Mouse (Mus musculus) forebrain, embryonic 14.5 days (tissue): ENCODE data around the gene Parp12. TPM values are rescaled to one million over a fixed set of nuclear protein-coding genes. Genes with fewer than 3 reads are reported as not detected.

ENCODE experiments used
- ATAC-seq: fragments of 200-750 bp; cut with Nextera tagmentation; 2 replicates; pipeline ENCODE4 v1.8.0; 2017; ENCODE audit warnings: mild to moderate bottlenecking, moderate library complexity
- DNase-seq: peaks from one replicate; pipeline ENCODE4 v3.0.0-alpha.2; 2015; ENCODE audit warnings: low spot score
- H3K27ac ChIP-seq: fragments of 300-500 bp; sonication (generic); 2 replicates; pipeline ENCODE4 v1.5.1; 2014; ENCODE audit warnings: low read depth, mild to moderate bottlenecking, control low read depth, low read length, moderate library complexity
- H3K27me3 ChIP-seq: fragments of 300-500 bp; sonication (generic); replicated peaks from 2 replicates; pipeline ENCODE4 v1.6.1; 2014; ENCODE audit warnings: low read length, control low read depth, mixed read lengths; ENCODE audit not compliant: control insufficient read depth, insufficient read depth
- H3K36me3 ChIP-seq: fragments of 300-500 bp; sonication (generic); 2 replicates; pipeline ENCODE4 v1.6.1; 2014; ENCODE audit warnings: low read length, control low read depth; ENCODE audit not compliant: control insufficient read depth, insufficient read depth
- H3K4me1 ChIP-seq: fragments of 300-500 bp; sonication (generic); 2 replicates; pipeline ENCODE4 v1.6.1; 2014; ENCODE audit warnings: antibody characterized with exemption, low read length, control low read depth; ENCODE audit not compliant: control insufficient read depth, insufficient read depth
- H3K4me2 ChIP-seq: fragments of 300-500 bp; sonication (generic); 2 replicates; pipeline ENCODE4 v1.6.1; 2014; ENCODE audit warnings: mild to moderate bottlenecking, control low read depth, low read length
- H3K4me3 ChIP-seq: fragments of 300-500 bp; sonication (generic); 2 replicates; pipeline ENCODE4 v1.5.1; 2014; ENCODE audit warnings: low read depth, low read length, control low read depth
- H3K9ac ChIP-seq: fragments of 300-500 bp; sonication (generic); 2 replicates; pipeline ENCODE4 v1.6.1; 2014; ENCODE audit warnings: mild to moderate bottlenecking, low read length, control low read depth, moderate library complexity
- H3K9me3 ChIP-seq: fragments of 300-500 bp; sonication (generic); replicated peaks from 2 replicates; pipeline ENCODE4 v1.6.1; 2016; ENCODE audit warnings: low read length, control low read depth, mixed read lengths; ENCODE audit not compliant: control insufficient read depth
- WGBS: fragments of 180-500 bp; shearing (Covaris S2); extraction: QIAGEN DNeasy Blood & Tissue Kit; methylation state at CpG from one replicate; pipeline ENCODE4 v1.1.7; 2014; 5-methylcytosine and 5-hydroxymethylcytosine counted together
- polyA plus RNA-seq: library from polyadenylated mRNA; unstranded; fragments of >200 nt; fragmentation: Nextera tagmentation; extraction: Ambion mirVana; gene quantifications from 2 replicates; pipeline ENCODE4 v1.2.1, GENCODE M21; 2014

The Parp12 gene
- 2.3 TPM in 2 replicates for polyA plus RNA-seq

- H3K9ac ChIP-seq = peak within 1 kb of the TSS; percentile 68
- WGBS = 3% methylated on average over 90 of the region's 101 CpGs
- H3K4me2 ChIP-seq = peak within 1 kb of the TSS; percentile 63
- H3K36me3 ChIP-seq = no peaks in the 10 kb centered on the region
- 0 out of 2 replicates have a peak, but pooled peaks cover 6% of the 10 kb centered on the region for H3K9me3 ChIP-seq
- no peaks in the 10 kb centered on the region for H3K4me1 ChIP-seq
- ATAC-seq = peak; percentile 86
- peak; percentile 64 for DNase-seq
- H3K27me3 ChIP-seq = peaks cover 41% of the 10 kb centered on the region
- H3K4me3 ChIP-seq = peak within 1 kb of the TSS; percentile 63
- no peak within 1 kb of the TSS for H3K27ac ChIP-seq
These were observed at the start of gene Parp12 for GRCm38 (mm10) chr6:39117584-39118455. TSS of gene Parp12 (minus strand) at chr6:39118349.

DNA sequence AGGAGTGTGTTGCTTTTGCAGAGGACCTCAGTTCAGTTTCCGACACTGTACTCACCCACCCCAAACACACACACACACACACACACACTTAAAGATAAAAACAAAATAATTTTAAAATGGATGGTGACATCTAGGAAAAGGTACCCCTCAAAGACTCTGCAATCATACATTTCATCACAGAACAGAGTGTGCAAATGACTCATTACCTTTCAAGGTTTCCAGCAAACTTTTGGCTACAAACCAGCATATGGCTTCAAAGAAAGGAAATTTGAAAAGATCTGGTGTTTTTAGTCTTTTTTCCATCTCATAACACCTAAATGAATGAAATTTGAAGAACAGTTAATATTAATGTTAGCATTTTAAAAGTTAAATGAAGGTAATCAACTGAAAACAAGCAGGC, 46.7 kb upstream of the Parp12 start:
- Histone ChIP-seq H3K9me3 (no peaks in the 10 kb centered on the region), H3K27ac (no peak overlapping the region), H3K9ac (no peak overlapping the region), H3K36me3 (peaks cover 22% of the 10 kb centered on the region), H3K4me2 (no peak overlapping the region), H3K4me3 (no peak overlapping the region), H3K4me1 (no peaks in the 10 kb centered on the region), H3K27me3 (no peaks in the 10 kb centered on the region)
- ATAC-seq (no peak), DNase-seq (no peak)
- WGBS = 96% methylated on average over 1 of the region's 1 CpGs

DNA sequence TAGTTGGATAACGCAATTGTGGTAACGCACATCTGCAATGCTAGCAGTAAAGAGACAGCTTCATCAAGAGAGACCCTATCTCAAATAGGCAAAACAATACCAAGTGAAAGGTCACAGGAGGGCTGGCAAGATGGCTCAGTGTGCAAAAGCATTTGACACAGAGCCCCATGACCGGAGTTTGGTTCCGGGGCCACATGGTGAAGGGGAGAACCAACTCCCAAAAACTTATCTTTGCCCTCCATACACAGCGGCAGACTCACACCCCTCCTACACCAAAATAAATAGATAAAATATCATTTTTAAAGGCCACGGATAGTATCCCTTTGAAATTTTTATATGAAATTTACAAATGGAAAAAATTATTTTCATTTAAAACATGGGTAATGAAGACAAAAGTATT, 43.8 kb upstream of the Parp12 start:
- Histone ChIP-seq H3K9ac (no peak overlapping the region), H3K4me2 (no peak overlapping the region), H3K9me3 (no peaks in the 10 kb centered on the region), H3K27me3 (no peaks in the 10 kb centered on the region), H3K36me3 (peaks cover 22% of the 10 kb centered on the region), H3K27ac (no peak overlapping the region), H3K4me3 (no peak overlapping the region), H3K4me1 (no peaks in the 10 kb centered on the region)
- DNase-seq (no peak), ATAC-seq (no peak)
- 97% methylated on average over 6 of the region's 6 CpGs for WGBS

GRCm38 (mm10) chr6:39146041-39146440, 27.9 kb upstream of the Parp12 start:
- no peaks in the 10 kb centered on the region for H3K27me3 ChIP-seq
- no peak for ATAC-seq
- H3K36me3 ChIP-seq = peaks cover 71% of the 10 kb centered on the region
- 58% methylated on average over 6 of the region's 6 CpGs for WGBS
- DNase-seq = peak; percentile 56
- H3K4me1 ChIP-seq = no peaks in the 10 kb centered on the region
- no peak overlapping the region for H3K9ac ChIP-seq
- no peak overlapping the region for H3K27ac ChIP-seq
- H3K9me3 ChIP-seq = no peaks in the 10 kb centered on the region
- no peak overlapping the region for H3K4me3 ChIP-seq
- no peak overlapping the region for H3K4me2 ChIP-seq

- no peak for ATAC-seq
- Histone ChIP-seq H3K9ac (no peak overlapping the region), H3K27ac (no peak overlapping the region), H3K4me1 (no peaks in the 10 kb centered on the region), H3K4me2 (no peak overlapping the region), H3K36me3 (peaks cover 16% of the 10 kb centered on the region), H3K9me3 (peaks cover 2% of the 10 kb centered on the region; the same call in 1 of the 2 replicates), H3K4me3 (no peak overlapping the region), H3K27me3 (no peaks in the 10 kb centered on the region)
- 66% methylated on average over 5 of the region's 5 CpGs for WGBS
- no peak for DNase-seq
These were observed 14.4 kb upstream of the Parp12 start for GRCm38 (mm10) chr6:39132556-39132955.

DNA sequence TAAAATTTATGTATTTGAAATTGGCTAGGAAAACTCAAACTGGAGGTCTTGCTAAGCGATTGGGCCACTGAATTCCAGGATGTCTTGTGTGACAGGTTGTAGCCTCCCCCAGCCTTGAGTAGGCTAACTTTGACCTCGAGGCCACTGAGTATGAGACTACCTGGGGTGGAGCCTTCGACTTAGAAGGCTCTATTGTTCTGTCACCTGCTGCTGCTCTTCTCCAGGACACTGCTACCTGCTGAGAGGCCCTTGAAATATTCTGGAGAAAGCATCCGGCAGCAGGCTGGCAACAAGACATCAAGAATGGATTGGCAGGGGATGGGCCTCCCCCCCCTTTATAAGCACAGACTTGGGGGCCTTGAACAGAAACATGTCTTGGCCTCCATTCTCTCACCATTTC, 13.3 kb upstream of the Parp12 start:
- Histone ChIP-seq H3K4me3 (no peak overlapping the region), H3K36me3 (peaks cover 16% of the 10 kb centered on the region), H3K27ac (no peak overlapping the region), H3K27me3 (no peaks in the 10 kb centered on the region), H3K4me1 (no peaks in the 10 kb centered on the region), H3K9ac (no peak overlapping the region), H3K9me3 (peaks cover 4% of the 10 kb centered on the region; the same call in 1 of the 2 replicates), H3K4me2 (no peak overlapping the region)
- no peak for DNase-seq
- ATAC-seq = no peak
- 39% methylated on average over 4 of the region's 4 CpGs for WGBS

- ATAC-seq = no peak
- H3K27me3 ChIP-seq = 0 out of 2 replicates have a peak, but pooled peaks cover 5% of the 10 kb centered on the region
- H3K9ac ChIP-seq = no peak overlapping the region
- no peaks in the 10 kb centered on the region for H3K4me1 ChIP-seq
- no peak for DNase-seq
- peaks cover 4% of the 10 kb centered on the region; the same call in 1 of the 2 replicates for H3K9me3 ChIP-seq
- no peak overlapping the region for H3K4me2 ChIP-seq
- H3K27ac ChIP-seq = no peak overlapping the region
- no peak overlapping the region for H3K4me3 ChIP-seq
- no peaks in the 10 kb centered on the region for H3K36me3 ChIP-seq
These were observed 6.6 kb upstream of the Parp12 start for GRCm38 (mm10) chr6:39124719-39125118.

GRCm38 (mm10) chr6:39120685-39121084, 2.5 kb upstream of the Parp12 start:
- H3K4me2 ChIP-seq = no peak overlapping the region
- 0 out of 2 replicates have a peak, but pooled peaks cover 6% of the 10 kb centered on the region for H3K9me3 ChIP-seq
- WGBS = 72% methylated on average over 3 of the region's 3 CpGs
- H3K4me1 ChIP-seq = no peaks in the 10 kb centered on the region
- no peak overlapping the region for H3K27ac ChIP-seq
- no peak overlapping the region for H3K4me3 ChIP-seq
- no peaks in the 10 kb centered on the region for H3K36me3 ChIP-seq
- ATAC-seq (no peak), DNase-seq (no peak)
- no peak overlapping the region for H3K9ac ChIP-seq
- peaks cover 36% of the 10 kb centered on the region for H3K27me3 ChIP-seq

GRCm38 (mm10) chr6:39118456-39118881, 320 bp upstream of the Parp12 start:
- Histone ChIP-seq H3K4me1 (no peaks in the 10 kb centered on the region), H3K4me3 (peak overlapping the region; percentile 63), H3K36me3 (no peaks in the 10 kb centered on the region), H3K9ac (peak overlapping the region; percentile 68), H3K27ac (no peak overlapping the region), H3K4me2 (peak overlapping the region; percentile 63), H3K27me3 (peaks cover 41% of the 10 kb centered on the region), H3K9me3 (0 out of 2 replicates have a peak, but pooled peaks cover 6% of the 10 kb centered on the region)
- DNase-seq (peak; percentile 44), ATAC-seq (peak; percentile 40; the same call in 1 of the 2 replicates)
- WGBS = 15% methylated on average over 42 of the region's 49 CpGs
